Mouse (Mus musculus): ENCODE data around the gene Ovol2. TPM values are rescaled to one million over a fixed set of nuclear protein-coding genes. Genes with fewer than 3 reads are reported as not detected.

Gene Ovol2
- 39.7 and 59.7 TPM in 2 replicates for polyA plus RNA-seq (2012; rRNA removed)

DNA sequence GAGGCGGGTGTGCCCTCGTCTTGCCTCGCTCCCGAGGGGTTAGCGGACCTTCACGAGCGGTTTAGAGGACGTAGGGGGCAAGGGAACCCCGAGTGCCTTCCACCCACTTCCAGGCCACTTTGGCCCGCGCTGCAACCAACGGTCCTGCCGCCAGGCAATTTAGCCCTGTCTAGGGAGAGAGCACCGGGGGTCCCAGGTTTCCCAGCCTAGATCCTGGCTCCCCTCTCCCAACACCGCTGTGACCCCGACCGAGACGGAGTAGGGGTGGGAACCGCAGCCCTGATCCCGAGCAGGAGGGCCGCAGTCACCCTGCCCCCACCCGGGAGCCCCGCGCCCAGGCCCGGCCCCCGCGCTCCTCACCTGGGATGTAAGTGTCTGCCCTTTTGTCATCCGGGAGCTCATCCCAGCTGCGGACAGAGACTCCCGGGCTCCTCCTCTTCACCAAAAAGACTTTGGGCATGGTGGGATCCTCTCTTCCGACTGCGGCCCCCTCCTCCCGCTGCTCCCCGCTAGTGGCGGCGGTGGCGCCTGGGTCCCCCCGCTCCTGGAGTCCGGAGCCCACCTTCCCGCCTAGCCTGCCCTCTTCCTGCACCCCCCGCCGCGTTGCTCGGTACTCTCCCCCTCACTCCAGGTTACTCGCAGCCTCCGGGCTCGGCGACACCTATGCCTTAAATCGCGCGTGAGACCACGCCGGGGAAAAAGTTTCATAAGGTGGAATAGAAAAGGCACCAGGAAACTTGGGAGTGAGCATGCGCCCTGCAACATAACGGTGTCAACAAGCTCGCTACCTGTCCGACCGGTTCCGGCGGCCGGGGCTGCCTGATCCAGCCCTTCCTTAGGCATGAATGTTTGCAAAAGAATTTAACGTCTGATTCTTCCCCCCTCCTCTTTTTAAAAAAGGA is at the start of gene Ovol2:
Ovol2 (minus strand) TSS at position 746 of the 902 bp plus-strand sequence.

DNA sequence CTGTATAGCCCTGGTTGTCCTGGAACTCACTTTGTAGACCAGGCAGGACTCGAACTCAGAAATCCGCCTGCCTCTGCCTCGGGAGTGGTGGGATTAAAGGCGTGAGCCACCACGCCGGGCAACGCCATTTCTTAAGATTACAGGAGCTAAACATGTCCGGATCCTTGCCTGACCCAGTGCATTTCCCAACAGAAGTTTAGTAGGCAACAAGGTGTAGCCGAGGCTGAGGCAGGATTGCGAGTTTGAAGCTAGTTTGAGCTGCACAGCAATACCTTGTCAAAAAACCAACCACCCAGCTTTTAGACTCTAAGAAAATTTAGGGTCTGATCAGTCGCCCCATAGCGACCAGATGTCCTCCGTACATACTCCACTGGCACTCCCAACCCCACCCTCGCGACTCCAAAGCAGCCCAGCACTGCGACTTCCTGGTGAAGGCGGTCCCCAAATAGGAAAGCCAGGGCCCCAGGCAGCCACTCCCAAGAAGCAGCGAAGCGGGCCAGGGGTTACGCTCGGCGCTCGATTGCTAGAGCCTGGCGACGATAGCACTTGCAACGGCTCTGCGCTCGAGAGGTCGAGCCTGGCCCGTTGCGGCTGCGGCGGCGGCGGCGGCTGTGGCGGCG is 36.6 kb upstream of the Ovol2 start, which contains the start of the genes Kat14 and Pet117:
Kat14 (plus strand) TSS at position 584 of the 620 bp plus-strand sequence.
Pet117 (plus strand) TSS at position 597 of the 620 bp plus-strand sequence.

DNA sequence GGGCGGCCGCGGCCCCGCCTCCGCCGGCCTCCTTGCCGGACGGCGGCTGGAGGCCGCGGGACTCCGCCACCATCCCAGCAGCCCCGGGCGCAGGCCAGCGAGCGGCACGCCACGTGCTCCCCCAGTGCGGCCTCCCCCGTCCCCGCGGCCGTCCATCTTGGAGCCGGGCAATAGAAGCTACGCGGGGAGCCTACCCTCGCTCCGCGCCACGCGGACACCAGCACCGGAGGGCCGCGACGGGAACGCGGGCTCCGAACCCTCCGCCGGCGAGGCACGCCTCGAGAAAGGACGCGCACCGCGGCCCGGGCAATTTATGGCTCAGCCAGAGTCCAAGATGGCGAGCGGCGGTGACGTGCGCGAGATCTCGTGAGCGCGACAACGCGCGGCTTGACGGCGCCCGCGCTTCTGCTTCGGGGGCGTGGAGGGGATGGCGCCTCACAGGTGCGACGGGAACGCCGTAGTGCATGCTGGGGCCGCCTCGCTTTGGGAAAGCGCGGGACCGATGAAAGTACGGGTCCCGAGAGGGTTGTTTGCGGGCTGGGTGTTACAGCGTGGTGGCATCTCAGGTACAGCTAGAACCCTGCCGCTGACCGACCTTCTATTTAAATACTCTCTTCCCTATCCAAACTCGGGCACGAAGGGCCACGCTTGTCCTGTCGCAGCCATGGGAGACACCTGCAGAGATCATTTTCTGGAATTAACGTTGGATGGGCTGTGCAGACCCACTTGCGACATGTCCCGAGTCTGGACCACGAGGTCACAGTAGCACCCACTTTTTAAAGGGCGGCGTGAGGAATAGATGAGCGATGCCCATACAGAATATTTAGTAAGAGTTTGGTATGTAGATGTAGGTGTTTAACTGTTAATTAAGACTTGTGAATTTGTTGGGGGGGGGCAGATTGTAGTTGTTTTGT is 61.2 kb downstream of the Ovol2 start, which contains the start of the genes Mgme1 and Snx5:
Mgme1 (plus strand) TSS at position 157 of the 914 bp plus-strand sequence.
Snx5 (minus strand) TSS at position 400 of the 914 bp plus-strand sequence.

Other genes with a start within 250 kb of the Ovol2 start
- 2.6 and 3.1 TPM in 2 replicates for gene Mgme1, start 61.5 kb downstream of the Ovol2 start, polyA plus RNA-seq (2012; rRNA removed)
- 49.5 and 49.9 TPM in 2 replicates for gene Snx5, start 61.2 kb downstream of the Ovol2 start, polyA plus RNA-seq (2012; rRNA removed)
- 22.3 and 25.1 TPM in 2 replicates for gene Kat14, start 36.8 kb upstream of the Ovol2 start, polyA plus RNA-seq (2012; rRNA removed)
- gene Pet117, start 36.9 kb upstream of the Ovol2 start, polyA plus RNA-seq (2012; rRNA removed): not detected in 2 replicates
- 0.23 and 0.31 TPM in 2 replicates for gene Dzank1, start 195.3 kb upstream of the Ovol2 start, polyA plus RNA-seq (2012; rRNA removed)
- 2.8 TPM in 2 replicates for gene Polr3f, start 195.6 kb upstream of the Ovol2 start, polyA plus RNA-seq (2012; rRNA removed)
- 4.4 and 5.5 TPM in 2 replicates for gene Rbbp9, start 218.7 kb upstream of the Ovol2 start, polyA plus RNA-seq (2012; rRNA removed)
- gene Sec23b, start 224.1 kb upstream of the Ovol2 start, polyA plus RNA-seq (2012; rRNA removed): 36.8 and 36.9 TPM in 2 replicates